Mouse (Mus musculus) layer of hippocampus, adult 18-20 months (tissue): ENCODE results near the gene Mink1. TPM values are rescaled to one million over a fixed set of nuclear protein-coding genes. Genes with fewer than 3 reads are reported as not detected.
"Not testable (repeated sequence)": the region's sequence is repeated elsewhere in the genome, so short reads cannot be mapped to it uniquely, and the experiment has no call there.

Experiments used
- DNase-seq, 2 experiments: peaks; one replicate each; pipeline ENCODE4 v3.0.0; 2022; ENCODE audit warnings: low spot score in 2 of 2
- total RNA-seq, 2 experiments: library from RNA; stranded (reverse); gene quantifications; 2 replicates each; pipeline ENCODE4 v1.2.3; 2021

Mink1 gene
- total RNA-seq, 2 experiments from 2014 or later = 477 to 515 TPM

GRCm38 (mm10) chr11:70553940-70554339 is 8.7 kb upstream of the Mink1 start:
- DNase-seq = no peak

GRCm38 (mm10) chr11:70557545-70557944 is 5.1 kb upstream of the Mink1 start:
- no peak for DNase-seq

- DNase-seq = no peak
Observed at GRCm38 (mm10) chr11:70561937-70562286, 769 bp upstream of the Mink1 start.

- no peak for DNase-seq
Observed at GRCm38 (mm10) chr11:70562995-70563469, 351 bp downstream of the Mink1 start.

GRCm38 (mm10) chr11:70563470-70564275 is 992 bp downstream of the Mink1 start:
- peak in 1 of 2 experiments; percentile 41 for DNase-seq

GRCm38 (mm10) chr11:70564276-70564873 is 1.7 kb downstream of the Mink1 start:
- DNase-seq = no peak

GRCm38 (mm10) chr11:70566586-70566985 is 3.9 kb downstream of the Mink1 start:
- no peak for DNase-seq

GRCm38 (mm10) chr11:70570614-70571013 is 7.9 kb downstream of the Mink1 start:
- DNase-seq = not testable (repeated sequence)

- no peak for DNase-seq
Observed at GRCm38 (mm10) chr11:70571641-70572040, 9.0 kb downstream of the Mink1 start.

GRCm38 (mm10) chr11:70572348-70572902 is 9.7 kb downstream of the Mink1 start:
- no peak for DNase-seq

GRCm38 (mm10) chr11:70573872-70574271 is 11.2 kb downstream of the Mink1 start:
- peak in 1 of 2 experiments; percentile 51 for DNase-seq

GRCm38 (mm10) chr11:70577201-70577600 is 14.5 kb downstream of the Mink1 start:
- no peak for DNase-seq

GRCm38 (mm10) chr11:70578962-70579361 is 16.3 kb downstream of the Mink1 start:
- DNase-seq = no peak

GRCm38 (mm10) chr11:70579710-70580357 is 17.2 kb downstream of the Mink1 start:
- DNase-seq = no peak

GRCm38 (mm10) chr11:70580358-70580720 is 17.7 kb downstream of the Mink1 start:
- peak in 1 of 2 experiments; percentile 39 for DNase-seq

GRCm38 (mm10) chr11:70580921-70581320 is 18.2 kb downstream of the Mink1 start:
- DNase-seq = no peak

GRCm38 (mm10) chr11:70582196-70582595 is 19.5 kb downstream of the Mink1 start:
- DNase-seq = no peak

- no peak for DNase-seq
Observed at GRCm38 (mm10) chr11:70583022-70583714, 20.5 kb downstream of the Mink1 start.

- no peak for DNase-seq
Observed at GRCm38 (mm10) chr11:70583775-70584174, 21.1 kb downstream of the Mink1 start.

GRCm38 (mm10) chr11:70585457-70585856 is 22.8 kb downstream of the Mink1 start:
- DNase-seq = no peak

GRCm38 (mm10) chr11:70586261-70586660 is 23.6 kb downstream of the Mink1 start:
- DNase-seq = no peak
